Mouse (Mus musculus): ENCODE data around the gene Hist1h2ad.

Hist1h2ad gene

DNA sequence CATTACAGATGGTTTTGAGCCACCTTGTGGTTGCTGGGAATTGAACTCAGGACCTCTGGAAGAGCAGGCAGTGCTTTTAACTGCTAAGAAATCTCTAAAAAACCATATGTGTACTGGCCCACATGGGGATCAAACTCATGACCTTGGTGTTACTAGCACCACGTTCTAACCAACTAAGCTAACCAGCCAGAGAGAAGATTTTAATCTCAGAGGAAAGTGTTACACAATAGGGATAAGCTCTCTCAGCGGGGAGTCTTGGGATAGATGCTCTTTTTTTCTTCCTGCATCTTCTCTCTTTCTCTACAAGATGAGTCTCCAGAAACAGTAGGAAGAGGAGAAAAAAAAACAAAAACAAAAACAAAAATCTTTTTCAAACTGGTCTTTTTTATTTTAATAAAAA is 36.2 kb downstream of the Hist1h2ad start:
- in situ Hi-C loops (cut with MboI; ENCODE audit: low sequenced_read_pairs), result no loop called here

DNA sequence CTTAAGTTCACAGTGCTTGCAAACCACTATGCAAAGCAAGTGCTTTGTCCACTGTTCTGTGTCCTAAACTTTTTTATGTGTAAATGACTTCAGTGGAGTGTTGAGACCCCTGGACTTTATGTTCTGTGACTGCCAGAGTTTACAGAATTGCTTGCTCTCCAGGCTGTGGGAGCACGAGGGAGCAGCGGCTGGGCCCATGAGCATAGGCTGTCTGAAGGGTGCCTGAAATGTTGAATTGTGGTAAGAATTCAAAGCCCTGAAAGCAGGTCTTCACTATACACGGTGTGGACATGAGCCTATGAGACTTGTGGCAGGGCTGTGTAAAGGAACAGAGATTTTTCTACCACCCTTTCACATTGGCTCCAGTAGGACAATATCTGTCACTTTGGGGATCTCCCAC is 37.5 kb downstream of the Hist1h2ad start:
- in situ Hi-C loops (cut with MboI; ENCODE audit: low sequenced_read_pairs), result no loop called here

DNA sequence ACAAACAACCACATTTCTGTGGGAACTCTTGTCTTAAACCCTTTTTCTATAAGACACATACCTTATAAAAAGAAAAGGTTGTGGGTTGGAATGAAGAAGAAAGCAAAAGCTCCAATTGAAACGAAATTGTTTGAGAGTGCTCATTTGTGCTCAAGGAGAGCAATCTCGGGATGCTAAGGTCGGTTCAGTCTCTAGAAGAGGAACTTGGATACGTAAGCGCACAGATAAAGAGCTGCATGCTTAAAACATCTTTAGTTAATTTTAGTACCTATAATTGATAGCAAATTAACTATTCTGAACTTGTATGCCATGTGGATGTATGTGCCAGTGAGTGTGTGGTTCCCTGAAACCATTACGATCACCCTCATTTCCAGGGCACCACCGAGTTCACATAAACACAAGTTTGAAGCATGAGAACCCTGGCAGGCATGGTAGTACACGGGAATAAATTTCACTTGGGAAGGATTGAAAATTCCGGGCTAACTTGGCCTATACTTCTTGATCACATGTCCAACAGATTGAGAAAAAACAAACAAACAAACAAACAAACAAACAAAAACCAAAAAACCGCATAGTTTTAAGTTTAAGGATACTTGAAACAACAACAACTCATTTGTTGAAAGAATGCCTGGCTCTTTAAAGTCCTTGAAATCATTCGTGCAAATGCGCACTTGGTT is 46.0 kb downstream of the Hist1h2ad start:
- in situ Hi-C loops (cut with MboI; ENCODE audit: low sequenced_read_pairs), result loop anchor here (10.0 kb wide), 1 partner anchor 75 kb away; the partner anchor contains the start of genes Hist1h1t and Hist1h4c

DNA sequence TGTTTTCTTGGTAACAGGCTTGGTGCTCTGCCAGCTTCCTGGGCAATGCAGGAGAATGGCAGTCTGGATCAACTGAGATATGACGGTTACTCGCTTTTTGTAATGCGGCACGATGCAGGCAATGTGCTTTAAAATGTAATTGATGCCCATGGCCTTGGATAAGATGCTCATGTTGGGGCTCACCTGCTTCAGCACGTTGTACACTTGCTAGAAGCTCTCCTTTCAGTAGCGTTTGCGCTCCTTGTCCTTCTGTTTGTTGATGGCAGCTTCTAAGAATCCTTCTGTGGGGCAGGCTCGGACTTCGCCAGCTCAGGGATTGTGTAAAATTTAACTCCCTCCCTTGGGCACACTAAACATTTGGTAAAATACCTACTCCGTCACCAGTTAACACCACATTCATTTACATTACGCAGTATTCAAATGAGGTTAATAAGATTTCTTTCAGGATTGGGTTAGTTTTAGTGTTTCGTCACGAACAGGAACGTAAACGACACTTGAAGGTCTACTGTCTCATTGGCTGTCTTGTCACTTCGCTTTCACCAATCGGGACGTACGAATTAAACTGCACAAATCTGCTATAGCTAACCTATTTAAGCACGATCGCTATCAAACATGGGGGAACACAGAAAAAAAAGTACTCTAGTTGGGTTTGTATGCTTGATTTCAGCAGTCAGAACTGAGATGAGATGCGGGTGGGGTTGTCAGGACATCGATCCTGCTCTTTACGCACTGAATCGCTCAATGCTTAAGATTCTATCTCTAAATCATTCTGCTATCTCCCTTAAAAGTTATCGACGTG is 46.8 kb downstream of the Hist1h2ad start, which contains the start of gene Hist1h2be:
Gene Hist1h2be, minus strand, starts transcription at position 392 of the 799 bp plus-strand sequence.
- in situ Hi-C loops (cut with MboI; ENCODE audit: low sequenced_read_pairs), result loop anchor here (10.0 kb wide), 1 partner anchor 74 kb away; the partner anchor contains the start of genes Hist1h1t and Hist1h4c

DNA sequence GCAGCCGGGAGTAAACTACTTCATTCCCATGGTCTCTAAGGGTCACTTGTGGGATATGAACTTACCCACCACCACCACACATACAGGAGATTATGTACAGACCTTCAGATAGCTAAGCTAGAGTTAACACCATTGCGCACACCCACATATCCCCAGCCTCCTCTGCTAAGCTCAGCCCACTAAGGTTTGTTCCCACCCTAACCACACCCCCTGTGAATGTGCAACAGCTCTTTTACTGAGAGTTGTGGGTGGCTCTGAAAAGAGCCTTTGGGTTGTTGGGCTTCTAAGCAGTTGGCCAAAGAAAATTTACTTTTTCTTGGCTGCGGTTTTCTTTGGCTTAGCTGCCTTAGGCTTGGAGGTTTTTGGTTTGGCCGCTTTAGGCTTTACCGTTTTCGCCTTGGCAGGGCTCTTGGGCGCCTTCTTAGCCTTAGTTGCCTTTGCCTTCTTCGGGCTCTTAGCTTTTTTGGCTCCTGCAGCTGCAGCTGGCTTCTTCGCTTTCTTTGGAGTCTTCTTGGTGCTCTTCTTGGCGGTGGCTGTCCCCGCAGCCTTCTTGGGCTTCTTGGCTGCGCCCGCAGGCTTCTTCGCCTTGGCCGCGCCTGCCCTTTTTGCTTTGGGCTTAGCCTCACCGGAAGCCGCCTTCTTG is 47.5 kb downstream of the Hist1h2ad start:
- in situ Hi-C loops (cut with MboI; ENCODE audit: low sequenced_read_pairs), result loop anchor here (10.0 kb wide), 1 partner anchor 73 kb away; the partner anchor contains the start of genes Hist1h1t and Hist1h4c

DNA sequence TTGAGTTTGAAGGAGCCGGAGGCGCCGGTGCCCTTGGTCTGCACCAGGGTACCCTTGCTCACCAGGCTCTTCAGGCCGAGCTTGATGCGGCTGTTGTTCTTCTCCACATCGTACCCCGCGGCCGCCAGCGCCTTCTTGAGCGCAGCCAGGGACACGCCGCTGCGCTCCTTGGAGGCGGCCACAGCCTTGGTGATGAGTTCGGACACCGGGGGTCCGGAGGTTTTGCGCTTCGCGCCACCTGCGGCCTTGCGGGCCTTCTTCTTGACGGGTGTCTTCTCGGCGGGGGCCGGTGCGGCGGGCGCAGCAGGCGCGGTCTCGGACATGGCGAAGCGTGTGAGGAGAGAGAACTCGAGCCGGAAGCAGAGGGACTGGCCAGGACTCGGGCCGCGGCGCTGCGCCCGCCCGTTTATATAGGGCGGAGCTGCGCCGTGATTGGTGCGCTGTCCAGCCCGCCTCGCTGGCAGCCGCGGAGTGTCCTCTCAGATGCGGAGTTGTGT is 48.0 kb downstream of the Hist1h2ad start, which contains the start of gene Hist1h1e:
Gene Hist1h1e, minus strand, starts transcription at position 384 of the 497 bp plus-strand sequence.
- in situ Hi-C loops (cut with MboI; ENCODE audit: low sequenced_read_pairs), result loop anchor here (10.0 kb wide), 1 partner anchor 73 kb away; the partner anchor contains the start of genes Hist1h1t and Hist1h4c

DNA sequence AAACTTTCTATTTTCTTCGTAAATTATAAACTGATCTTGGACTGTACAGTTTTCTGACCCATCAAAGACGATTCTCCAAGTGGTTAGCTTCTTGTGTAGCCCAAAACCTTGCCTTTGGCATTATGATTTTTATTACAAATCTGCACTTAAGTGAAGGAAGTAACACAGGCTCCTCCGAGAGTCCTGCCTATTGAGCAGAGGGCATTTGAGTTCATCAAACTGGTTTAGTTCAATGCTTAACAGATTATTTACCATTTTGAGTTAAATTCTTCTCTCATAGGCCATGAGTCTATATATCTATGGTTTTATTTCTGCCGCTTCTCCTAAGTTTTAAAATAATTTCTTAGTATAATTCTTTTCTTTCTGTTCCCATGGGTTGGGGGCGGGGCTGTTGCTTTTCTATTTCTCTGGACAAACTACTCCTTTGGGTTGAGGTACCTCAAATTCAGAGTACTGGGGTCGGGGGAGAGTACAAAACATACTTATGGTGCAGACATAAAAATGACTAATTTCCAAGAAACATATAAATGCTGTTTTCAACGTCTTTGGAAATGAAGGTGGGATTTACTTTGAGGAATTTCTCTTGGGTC is 48.8 kb downstream of the Hist1h2ad start:
- in situ Hi-C loops (cut with MboI; ENCODE audit: low sequenced_read_pairs), result loop anchor here (10.0 kb wide), 1 partner anchor 72 kb away; the partner anchor contains the start of genes Hist1h1t and Hist1h4c

All from CH12F3 (cell line).